Mouse (Mus musculus) embryonic fibroblast, embryonic 13.5 days (primary cell): ENCODE results near the gene Clp1. TPM values are rescaled to one million over a fixed set of nuclear protein-coding genes. Genes with fewer than 3 reads are reported as not detected.

Experiments used
- H3K27ac ChIP-seq: 2 replicates; pipeline ENCODE4 v1.5.1; 2012; ENCODE audit warnings: low read length, control low read depth, inconsistent platforms; ENCODE audit not compliant: insufficient read depth
- H3K4me1 ChIP-seq: 2 replicates; pipeline ENCODE4 v1.6.1; 2011; ENCODE audit warnings: low read length; ENCODE audit not compliant: control insufficient read depth, insufficient read depth
- H3K4me3 ChIP-seq: 2 replicates; pipeline ENCODE4 v1.5.1; 2011; ENCODE audit warnings: mild to moderate bottlenecking, control low read depth, low read length; ENCODE audit not compliant: insufficient read depth
- CTCF ChIP-seq: IDR thresholded peaks from 2 replicates; pipeline ENCODE4 v1.5.1; 2011; ENCODE audit warnings: mild to moderate bottlenecking, control low read depth, low read length, moderate library complexity, borderline replicate concordance; ENCODE audit not compliant: insufficient read depth
- POLR2A ChIP-seq: IDR thresholded peaks from 2 replicates; pipeline ENCODE4 v1.6.1; 2011; ENCODE audit warnings: low read depth, mild to moderate bottlenecking, control low read depth, low read length, moderate library complexity
- polyA plus RNA-seq: library from polyadenylated mRNA; stranded (reverse); fragments of >200 nt; gene quantifications from 2 replicates; pipeline ENCODE4 v1.2.4, GENCODE M21; 2011; ENCODE audit warnings: low read depth; ENCODE audit not compliant: missing spikeins, insufficient read length

Clp1 gene
- polyA plus RNA-seq, 1 experiment, result 10.4 TPM

DNA sequence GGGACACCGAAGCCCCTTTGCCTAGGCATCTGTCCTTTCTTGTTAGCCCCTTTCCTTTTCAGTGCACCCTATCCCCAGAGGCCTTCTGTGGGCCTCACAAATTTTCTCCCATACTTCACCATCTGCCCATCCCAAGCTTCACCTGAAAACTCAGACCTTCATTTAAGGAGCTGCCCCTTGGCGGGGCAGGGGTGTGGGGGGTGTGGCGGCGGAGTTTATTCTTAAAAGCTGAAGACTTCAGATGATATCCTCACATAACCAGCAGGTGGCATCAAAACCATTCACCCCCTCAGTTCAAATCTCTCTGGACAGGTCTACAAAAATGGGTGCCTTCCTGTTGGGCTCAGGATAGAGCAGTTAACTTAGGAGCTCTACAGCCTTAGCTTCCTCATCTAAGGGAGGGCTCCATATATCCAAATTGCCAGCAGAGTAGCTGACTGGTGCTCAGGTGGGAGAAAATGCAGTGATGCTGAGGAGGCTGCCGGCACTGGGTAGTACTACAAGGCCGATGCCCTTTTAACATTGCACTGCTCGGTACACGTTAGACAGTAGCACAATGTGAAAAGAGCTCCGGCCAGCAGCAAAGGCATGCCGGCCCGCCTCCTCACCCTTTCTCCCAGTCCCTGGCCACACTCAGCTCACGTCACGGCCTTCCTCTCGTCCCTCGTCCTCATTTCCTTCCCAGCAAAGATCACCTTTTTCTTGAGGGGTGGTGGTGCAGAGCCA is 13.6 kb upstream of the Clp1 start:
- H3K27ac ChIP-seq, result no peak overlapping the region
- H3K4me1 ChIP-seq, result peaks cover 4% of the 10 kb centered on the region
- TF ChIP-seq CTCF (no peak), POLR2A (0 out of 2 replicates have a peak, but pooled peaks have one; percentile 5)
- H3K4me3 ChIP-seq, result no peak overlapping the region

DNA sequence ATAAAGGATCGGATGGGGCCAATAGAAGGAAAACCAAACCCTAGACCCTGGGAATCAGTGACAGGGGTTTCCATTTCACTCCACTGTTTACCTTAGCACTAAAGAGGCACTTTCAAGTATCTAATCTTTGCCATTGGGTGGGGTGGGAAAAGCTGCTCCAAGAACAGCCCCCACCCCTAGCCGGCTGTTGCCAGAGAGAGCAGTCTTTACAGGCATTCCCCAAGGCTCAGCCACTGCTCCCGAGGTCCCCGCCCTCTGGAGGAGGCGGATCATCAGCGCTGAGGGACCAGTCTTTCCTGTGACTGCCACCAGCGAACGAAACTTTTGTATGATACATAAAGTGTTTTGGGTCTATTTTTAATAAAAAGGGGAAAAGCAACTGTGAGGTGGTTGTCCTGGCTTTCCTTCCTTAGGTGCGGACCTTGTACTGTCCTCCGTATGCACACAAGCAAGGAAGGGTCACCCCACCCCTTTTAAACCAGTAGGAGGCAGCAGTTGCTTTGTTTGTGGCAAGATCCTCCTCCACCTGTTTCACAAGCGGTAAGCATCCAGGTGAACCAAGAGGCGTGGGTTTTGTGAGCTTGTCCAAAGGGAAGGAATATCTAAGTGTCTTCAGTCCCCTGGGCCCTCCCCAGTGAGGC is 11.2 kb upstream of the Clp1 start:
- Histone ChIP-seq H3K4me3 (no peak overlapping the region), H3K27ac (no peak overlapping the region), H3K4me1 (peaks cover 4% of the 10 kb centered on the region)
- peak; percentile 18; the same call in 1 of the 2 replicates for TF ChIP-seq CTCF
- peak; percentile 51 for TF ChIP-seq POLR2A

DNA sequence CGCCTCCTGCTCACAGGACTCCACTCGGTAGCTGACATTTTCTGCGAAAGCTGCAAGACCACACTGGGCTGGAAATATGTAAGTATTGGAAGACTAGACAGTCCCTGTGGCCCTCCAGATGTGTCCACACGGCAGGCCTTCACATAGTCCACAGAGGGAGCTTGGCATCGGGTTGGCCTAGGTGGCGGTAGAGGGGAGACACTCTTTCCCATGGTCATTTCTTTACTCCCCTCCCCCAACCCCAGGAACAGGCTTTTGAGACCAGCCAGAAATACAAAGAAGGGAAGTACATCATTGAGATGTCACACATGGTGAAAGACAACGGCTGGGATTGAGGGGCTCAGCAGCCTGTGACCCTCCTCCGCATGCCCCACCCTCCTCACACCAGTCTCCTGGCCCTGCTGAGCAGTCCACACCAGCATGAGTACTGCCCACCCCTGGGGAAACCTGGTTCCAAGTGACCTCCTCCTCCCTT is 10.3 kb upstream of the Clp1 start:
- Histone ChIP-seq H3K27ac (no peak overlapping the region), H3K4me1 (peaks cover 4% of the 10 kb centered on the region), H3K4me3 (no peak overlapping the region)
- TF ChIP-seq CTCF, result no peak
- peak; percentile 63 for TF ChIP-seq POLR2A

DNA sequence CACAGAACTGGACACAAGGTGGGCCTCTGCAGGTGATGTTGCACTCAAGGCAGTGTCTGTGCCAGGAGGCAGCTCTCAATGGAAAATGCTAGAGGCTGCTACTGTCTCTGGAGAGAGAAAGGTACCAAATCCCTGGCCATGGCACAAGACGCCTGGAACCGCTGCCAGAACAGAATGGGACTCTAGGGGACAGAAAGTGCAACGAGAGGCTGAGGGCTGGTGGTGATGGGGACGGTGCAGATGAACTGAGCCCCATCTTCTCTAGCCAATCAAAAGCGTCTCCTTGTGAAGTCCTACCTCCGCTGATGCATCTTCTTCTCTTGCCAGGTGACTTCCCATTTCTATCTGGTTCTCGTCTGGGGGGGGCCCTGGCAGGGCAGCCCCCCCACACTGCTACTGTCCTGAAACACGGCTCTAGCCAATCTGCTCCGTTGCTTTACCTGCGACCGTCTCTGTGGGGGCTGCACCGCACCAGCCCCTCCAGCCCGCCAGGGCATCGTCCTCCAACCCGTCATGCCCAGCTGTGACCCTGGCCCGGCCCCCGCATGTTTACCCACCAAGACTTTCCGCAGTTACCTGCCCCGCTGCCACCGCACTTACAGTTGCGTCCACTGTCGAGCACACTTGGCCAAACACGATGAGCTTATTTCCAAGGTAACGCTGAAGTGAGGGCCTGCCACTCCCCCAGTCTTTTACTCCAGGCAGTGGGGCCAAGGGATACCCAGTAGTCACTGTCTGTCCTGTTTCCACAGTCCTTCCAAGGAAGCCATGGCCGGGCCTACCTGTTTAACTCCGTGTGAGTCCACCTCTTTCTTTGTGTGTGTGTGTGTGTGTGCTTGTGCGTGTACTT is 9.4 kb upstream of the Clp1 start:
- TF ChIP-seq POLR2A (peak; percentile 55; the same call in 1 of the 2 replicates), CTCF (no peak)

DNA sequence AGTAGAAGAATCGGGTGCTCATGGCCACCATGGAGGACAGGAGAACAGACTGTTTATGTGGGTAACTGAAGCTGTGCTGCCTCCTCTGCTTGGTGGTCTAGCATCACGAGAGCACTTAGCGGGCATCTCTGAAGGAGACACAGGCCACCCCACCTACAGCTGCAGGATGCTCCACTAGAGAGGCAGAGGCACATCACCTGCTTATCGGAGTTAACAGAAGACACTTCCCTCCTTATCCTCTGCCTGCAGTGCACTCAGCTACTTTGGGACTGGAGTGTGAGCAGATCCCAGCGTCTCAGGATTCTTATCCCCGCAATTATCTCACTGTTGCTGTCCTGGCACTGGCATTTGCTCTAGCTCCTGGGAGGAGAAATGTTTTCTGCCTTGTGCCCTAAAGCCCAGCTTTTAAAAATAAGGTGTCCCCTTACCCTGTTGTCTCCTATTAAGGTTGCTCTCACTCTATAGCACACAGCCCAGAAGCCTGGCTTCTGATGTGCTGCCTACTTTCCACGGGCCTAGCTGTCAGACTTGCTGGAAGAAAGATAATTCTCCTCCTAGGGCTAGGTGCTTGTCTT is 8.3 kb upstream of the Clp1 start:
- Histone ChIP-seq H3K27ac (no peak overlapping the region), H3K4me3 (no peak overlapping the region), H3K4me1 (no peaks in the 10 kb centered on the region; the same call in 1 of the 2 replicates)
- TF ChIP-seq POLR2A, result peak; percentile 57
- TF ChIP-seq CTCF, result no peak

More for the DNA sequence above, 9.4 kb upstream of the Clp1 start:
- Histone ChIP-seq H3K4me1 (peaks cover 4% of the 10 kb centered on the region), H3K4me3 (no peak overlapping the region), H3K27ac (no peak overlapping the region)

DNA sequence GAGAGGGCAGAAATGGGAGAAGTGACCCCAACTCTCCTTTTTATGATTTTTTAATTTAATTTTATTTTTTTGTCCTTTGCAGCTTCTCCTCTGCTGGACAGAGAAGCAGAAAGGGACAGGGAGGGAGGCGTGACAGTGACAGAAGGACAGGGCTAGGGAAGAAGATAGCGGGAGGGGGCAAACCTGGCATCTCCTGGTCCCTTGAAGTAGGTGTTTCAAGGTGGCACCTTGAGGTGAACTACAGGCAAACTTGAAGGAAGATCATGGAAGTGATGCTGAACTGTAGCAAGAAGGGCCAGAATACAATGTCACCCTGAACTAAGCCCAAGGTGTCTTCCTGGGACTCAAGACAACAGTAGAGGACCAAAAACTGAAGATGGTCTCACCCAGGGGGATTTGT is 7.8 kb upstream of the Clp1 start:
- H3K27ac ChIP-seq, result no peak overlapping the region
- no peaks in the 10 kb centered on the region; the same call in 1 of the 2 replicates for H3K4me1 ChIP-seq
- no peak overlapping the region for H3K4me3 ChIP-seq
- TF ChIP-seq POLR2A (no peak; the same call in 1 of the 2 replicates), CTCF (no peak)

DNA sequence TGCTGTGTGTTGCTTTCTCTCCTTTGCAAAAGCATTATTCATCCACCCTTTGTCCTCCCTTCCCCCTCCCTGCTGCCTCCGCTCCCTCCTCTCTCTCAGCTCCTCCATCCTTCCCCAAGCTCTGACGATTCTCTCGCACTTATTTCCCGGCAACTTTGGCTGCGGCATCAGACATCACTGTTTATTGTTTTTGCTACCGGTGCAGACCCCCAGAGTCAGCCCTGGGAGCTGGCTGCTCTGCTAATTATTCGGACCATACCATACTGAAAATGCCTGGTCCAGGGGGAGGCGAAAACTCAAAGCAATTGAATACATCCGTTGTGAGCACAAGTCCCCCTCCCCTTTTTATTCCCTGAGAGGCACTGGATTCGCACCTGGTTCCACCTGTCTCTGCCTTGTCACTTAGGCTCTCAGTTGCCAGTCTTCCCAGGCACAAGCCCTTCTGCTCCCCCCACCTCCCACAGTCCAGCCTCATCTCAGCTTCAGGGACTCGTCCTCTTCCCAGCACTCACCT is 7.3 kb upstream of the Clp1 start:
- no peak overlapping the region for H3K27ac ChIP-seq
- H3K4me3 ChIP-seq, result peak overlapping the region; percentile 12
- H3K4me1 ChIP-seq, result no peaks in the 10 kb centered on the region; the same call in 1 of the 2 replicates
- TF ChIP-seq POLR2A, result peak; percentile 32
- TF ChIP-seq CTCF, result no peak

DNA sequence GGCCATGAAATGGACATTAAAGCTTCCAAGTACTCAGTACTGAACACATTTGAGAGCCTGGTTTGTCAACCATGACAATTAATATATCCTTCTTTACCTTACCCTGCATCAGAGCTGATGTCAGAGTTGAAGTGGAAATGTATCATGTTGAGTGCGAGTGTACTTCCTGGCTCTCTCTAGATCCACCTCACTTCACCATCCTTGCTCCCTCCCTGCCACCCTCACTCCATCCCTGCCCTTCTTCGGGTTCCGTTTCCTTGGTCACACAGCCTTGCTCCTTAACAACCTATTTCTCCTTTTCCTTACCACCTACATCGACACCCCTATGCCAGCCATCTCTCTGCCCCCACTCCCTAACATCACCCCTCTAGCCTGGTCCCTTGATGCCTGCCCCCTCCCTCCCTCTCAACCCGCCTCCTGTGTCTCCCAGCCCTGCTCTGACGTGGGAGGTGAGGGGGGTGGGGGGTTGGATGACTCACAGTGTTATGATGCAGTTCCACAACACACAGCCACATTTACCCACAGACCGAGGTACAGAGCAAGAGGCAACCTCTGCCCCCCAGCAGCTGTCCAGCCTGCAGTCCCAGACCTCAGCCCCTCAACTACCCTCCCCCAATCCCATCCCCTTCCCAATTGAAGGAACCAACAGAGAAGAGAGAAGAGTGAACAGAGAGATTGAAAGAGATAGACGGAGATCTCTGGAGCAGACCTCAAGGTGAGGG is 6.6 kb upstream of the Clp1 start, which contains the start of gene Ypel4:
Gene Ypel4, plus strand, starts transcription at position 480 of the 722 bp plus-strand sequence.
- no peaks in the 10 kb centered on the region; the same call in 1 of the 2 replicates for H3K4me1 ChIP-seq
- H3K27ac ChIP-seq, result no peak within 1 kb of the TSS
- H3K4me3 ChIP-seq, result peak within 1 kb of the TSS; percentile 12
- TF ChIP-seq POLR2A (no peak; the same call in 1 of the 2 replicates), CTCF (no peak)

DNA sequence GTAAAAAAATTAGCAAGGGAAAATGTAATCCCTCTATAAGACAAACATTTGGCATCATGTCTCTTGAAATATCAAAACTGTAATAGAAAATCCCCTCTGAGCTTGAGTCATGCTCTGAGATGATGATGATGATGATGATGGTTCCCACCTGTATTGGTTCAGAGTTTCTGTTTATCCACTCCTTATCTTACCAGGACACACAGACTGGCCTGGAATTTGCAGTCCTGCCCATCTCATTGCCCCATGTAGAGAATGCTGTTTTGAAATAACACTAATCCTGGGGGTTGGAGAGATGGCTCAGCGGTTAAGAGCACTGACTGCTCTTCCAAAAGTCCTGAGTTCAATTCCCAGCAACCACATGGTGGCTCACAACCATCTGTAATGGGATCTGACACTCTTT is 5.2 kb upstream of the Clp1 start:
- Histone ChIP-seq H3K27ac (no peak overlapping the region), H3K4me3 (no peak overlapping the region), H3K4me1 (no peaks in the 10 kb centered on the region; the same call in 1 of the 2 replicates)
- TF ChIP-seq POLR2A, result no peak
- no peak for TF ChIP-seq CTCF
